Mouse (Mus musculus) midbrain, embryonic 12.5 days (tissue): Measurements from ENCODE around the gene G2e3. TPM values are rescaled to one million over a fixed set of nuclear protein-coding genes. Genes with fewer than 3 reads are reported as not detected.

Experiments
- ATAC-seq: fragments of 200-750 bp; cut with Nextera tagmentation; 2 replicates; pipeline ENCODE4 v1.8.0; 2017; ENCODE audit warnings: low read depth, moderate TSS enrichment, moderate library complexity; ENCODE audit not compliant: low FRiP score
- H3K27ac ChIP-seq: fragments of 300-500 bp; sonication (generic); replicated peaks from 2 replicates; pipeline ENCODE4 v1.5.1; 2016; ENCODE audit warnings: mild to moderate bottlenecking
- H3K27me3 ChIP-seq: fragments of 300-500 bp; sonication (generic); 2 replicates; pipeline ENCODE4 v1.6.1; 2016; ENCODE audit warnings: mild to moderate bottlenecking
- H3K36me3 ChIP-seq: fragments of 300-500 bp; sonication (generic); 2 replicates; pipeline ENCODE4 v1.6.1; 2016
- H3K4me1 ChIP-seq: fragments of 300-500 bp; sonication (generic); 2 replicates; pipeline ENCODE4 v1.6.1; 2016
- H3K4me2 ChIP-seq: fragments of 300-500 bp; sonication (generic); replicated peaks from 2 replicates; pipeline ENCODE4 v1.6.1; 2016; ENCODE audit warnings: mild to moderate bottlenecking, moderate library complexity
- H3K4me3 ChIP-seq: fragments of 300-500 bp; sonication (generic); 2 replicates; pipeline ENCODE4 v1.5.1; 2016; ENCODE audit warnings: mild to moderate bottlenecking
- H3K9ac ChIP-seq: fragments of 300-500 bp; sonication (generic); replicated peaks from 2 replicates; pipeline ENCODE4 v1.6.1; 2016; ENCODE audit warnings: mild to moderate bottlenecking, moderate library complexity
- H3K9me3 ChIP-seq: fragments of 300-500 bp; sonication (generic); 2 replicates; pipeline ENCODE4 v1.6.1; 2016; ENCODE audit warnings: mild to moderate bottlenecking
- whole genome bisulfite sequencing: fragments of 180-500 bp; shearing (Covaris S2); methylation state at CpG from one replicate; pipeline ENCODE4 v1.1.7; 2016; 5-methylcytosine and 5-hydroxymethylcytosine counted together
- polyA plus RNA-seq: library from polyadenylated mRNA; unstranded; fragments of >200 nt; fragmentation: Nextera tagmentation; extraction: Ambion mirVana; gene quantifications from 2 replicates; pipeline ENCODE4 v1.2.1, GENCODE M21; 2016

The G2e3 gene
- polyA plus RNA-seq, 1 experiment from 2014 or later: 47.8 TPM

- Histone ChIP-seq H3K9me3 (no peaks in the 10 kb centered on the region), H3K27ac (no peak overlapping the region), H3K4me1 (no peaks in the 10 kb centered on the region), H3K27me3 (no peaks in the 10 kb centered on the region), H3K4me3 (no peak overlapping the region), H3K36me3 (peaks cover 43% of the 10 kb centered on the region), H3K9ac (no peak overlapping the region), H3K4me2 (no peak overlapping the region)
- WGBS: 96% methylated on average over 6 of the region's 6 CpGs
- ATAC-seq: no peak
Measured at GRCm38 (mm10) chr12:51399871-51400270, 52.0 kb downstream of the G2e3 start.

GRCm38 (mm10) chr12:51402060-51402698, 54.3 kb downstream of the G2e3 start:
- no peaks in the 10 kb centered on the region for H3K27me3 ChIP-seq
- no peak overlapping the region for H3K4me2 ChIP-seq
- no peak overlapping the region for H3K4me3 ChIP-seq
- no peak for ATAC-seq
- H3K36me3 ChIP-seq: peaks cover 24% of the 10 kb centered on the region
- H3K4me1 ChIP-seq: no peaks in the 10 kb centered on the region
- WGBS: 80% methylated on average over 5 of the region's 5 CpGs
- H3K27ac ChIP-seq: no peak overlapping the region
- H3K9me3 ChIP-seq: no peaks in the 10 kb centered on the region
- H3K9ac ChIP-seq: no peak overlapping the region

- ATAC-seq: no peak
- Histone ChIP-seq H3K4me1 (no peaks in the 10 kb centered on the region), H3K9me3 (no peaks in the 10 kb centered on the region), H3K36me3 (peaks cover 28% of the 10 kb centered on the region), H3K9ac (no peak overlapping the region), H3K4me2 (no peak overlapping the region), H3K27me3 (no peaks in the 10 kb centered on the region), H3K4me3 (no peak overlapping the region), H3K27ac (no peak overlapping the region)
- WGBS: 68% methylated on average over 4 of the region's 4 CpGs
Measured at GRCm38 (mm10) chr12:51403987-51404586, 56.2 kb downstream of the G2e3 start.

GRCm38 (mm10) chr12:51411362-51411761, 63.5 kb downstream of the G2e3 start:
- no peak for ATAC-seq
- H3K9ac ChIP-seq: no peak overlapping the region
- H3K9me3 ChIP-seq: no peaks in the 10 kb centered on the region
- H3K27ac ChIP-seq: no peak overlapping the region
- H3K4me1 ChIP-seq: no peaks in the 10 kb centered on the region
- no peak overlapping the region for H3K4me3 ChIP-seq
- no peak overlapping the region for H3K4me2 ChIP-seq
- H3K36me3 ChIP-seq: peaks cover 41% of the 10 kb centered on the region
- WGBS: 89% methylated on average over 4 of the region's 4 CpGs
- no peaks in the 10 kb centered on the region for H3K27me3 ChIP-seq

Other genes with a start within 250 kb of the G2e3 start
- 73.2 and 74.9 TPM in 2 replicates for gene Scfd1, start 29.4 kb downstream of the G2e3 start, polyA plus RNA-seq
- gene Coch, start 245.3 kb downstream of the G2e3 start, polyA plus RNA-seq: 5.7 and 5.9 TPM in 2 replicates